Mouse (Mus musculus) monocyte, adult 5-6 weeks (primary cell): Measurements from ENCODE around the gene Chst15. TPM values are rescaled to one million over a fixed set of nuclear protein-coding genes. Genes with fewer than 3 reads are reported as not detected.
A peak's percentile ranks its signal among the peaks of the same experiment; 100 is the strongest.

ENCODE experiments used
- ATAC-seq: fragments of 153-309, 156-312 bp; replicated peaks from 2 replicates; pipeline ENCODE4 v1.8.0; 2017; ENCODE audit warnings: mild to moderate bottlenecking; ENCODE audit not compliant: low TSS enrichment, insufficient number of reproducible peaks, severe bottlenecking, poor library complexity, low FRiP score
- total RNA-seq: library from RNA; stranded (forward); fragments of 200-1000, 200-491, 200-594 nt; gene quantifications from 3 replicates; pipeline ENCODE4 v1.2.3, GENCODE M21; 2017

Chst15 gene
- total RNA-seq, result 15.5 to 25.4 TPM (median 23.5 TPM) in 3 replicates

DNA sequence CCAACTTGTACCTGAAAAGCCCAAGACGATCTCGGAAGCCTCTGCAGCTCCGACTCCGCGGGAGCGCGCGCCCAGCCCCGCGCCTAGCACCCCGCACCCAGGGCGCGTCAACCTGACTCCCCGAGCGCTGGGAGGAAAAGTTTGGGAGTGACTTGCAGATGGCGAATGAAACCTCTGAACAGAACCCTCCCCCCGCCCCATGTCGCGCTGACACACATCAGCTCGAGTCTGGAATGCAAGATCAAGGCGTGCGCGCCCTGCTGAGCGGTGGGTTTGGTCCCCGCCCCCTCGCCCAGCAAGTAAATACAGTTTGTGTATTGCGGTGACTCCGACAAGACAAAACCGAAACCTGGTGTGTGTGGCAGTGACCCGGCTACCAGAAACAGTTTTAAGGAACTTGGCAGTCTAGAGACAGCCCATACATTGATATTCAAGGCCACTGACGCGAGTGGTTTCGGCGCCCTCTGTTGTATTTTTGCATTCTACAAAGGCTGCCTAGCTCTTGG is at the start of gene Chst15:
TSS of gene Chst15 (minus strand) at position 193 of the 506 bp plus-strand sequence.
- ATAC-seq, result peak; percentile 70

DNA sequence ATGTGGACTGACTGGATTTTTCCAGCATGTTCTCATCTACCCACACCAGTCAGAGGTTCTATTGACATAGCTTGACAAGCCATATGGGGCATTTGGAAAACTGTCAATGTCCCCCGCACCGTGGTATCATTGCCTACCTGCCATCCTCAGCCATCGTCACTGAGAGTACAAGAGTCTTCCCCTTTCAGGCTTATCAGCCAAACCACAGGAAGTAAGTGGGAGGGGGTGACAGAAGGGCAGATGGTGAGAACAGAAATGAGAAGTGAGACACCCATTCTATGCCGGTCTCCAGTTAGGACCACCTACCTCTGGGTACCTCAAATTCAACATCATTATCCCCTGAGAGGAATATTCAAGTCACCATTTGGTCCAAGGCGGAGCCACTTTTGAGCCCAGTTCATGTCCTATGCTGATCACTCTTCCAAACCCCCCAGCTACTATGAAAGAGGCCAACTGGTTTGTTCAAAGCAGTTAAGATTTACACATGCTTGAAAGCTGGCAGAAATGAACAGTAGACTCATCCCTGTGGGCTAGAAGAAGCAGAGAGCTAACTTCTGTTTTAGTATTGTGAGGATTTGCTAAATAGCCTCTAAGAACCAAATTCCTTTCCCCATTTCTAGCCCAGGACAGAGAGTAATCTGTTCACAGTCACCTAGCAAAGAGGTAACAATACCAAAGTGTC is 48.8 kb upstream of the Chst15 start:
- peak; percentile 67 for ATAC-seq

DNA sequence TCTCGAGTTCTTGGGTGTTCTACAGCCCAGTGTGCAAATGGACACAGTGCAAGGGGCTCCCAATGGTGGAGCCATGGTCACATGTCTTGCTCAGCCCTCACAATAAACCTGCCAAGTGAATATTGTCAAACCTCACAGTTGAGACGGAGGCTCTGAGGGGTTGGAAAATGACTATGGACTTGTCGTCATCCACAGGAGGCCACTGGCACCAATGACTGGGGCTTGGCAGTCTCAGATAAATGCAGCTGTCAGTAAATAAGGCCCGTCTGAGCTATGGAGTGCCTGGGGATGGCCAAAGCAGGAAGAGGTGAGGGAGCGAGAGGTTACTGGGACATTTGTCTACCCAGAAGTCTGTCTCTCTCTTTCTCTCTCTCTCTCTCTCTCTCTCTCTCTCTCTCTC is 48.1 kb upstream of the Chst15 start:
- no peak for ATAC-seq

DNA sequence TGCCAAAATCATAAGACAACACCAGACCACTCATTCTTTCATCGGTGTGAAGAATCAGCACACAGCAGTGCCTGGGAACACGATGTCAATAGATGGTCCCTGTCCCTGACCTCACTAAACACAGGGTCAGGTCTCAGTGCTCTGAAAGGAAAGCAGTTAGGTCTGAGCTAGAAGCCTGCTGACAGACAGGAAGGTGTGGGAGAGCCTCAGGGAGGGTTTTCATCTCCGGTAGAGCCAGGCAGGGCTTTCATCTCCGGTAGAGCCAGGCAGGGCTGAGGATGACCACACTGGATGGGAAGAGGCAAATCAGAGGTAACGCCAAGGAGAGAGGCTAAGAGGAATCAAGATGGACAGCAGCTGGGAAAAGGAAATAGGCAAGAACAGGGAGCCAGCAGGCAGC is 47.5 kb upstream of the Chst15 start:
- no peak for ATAC-seq

DNA sequence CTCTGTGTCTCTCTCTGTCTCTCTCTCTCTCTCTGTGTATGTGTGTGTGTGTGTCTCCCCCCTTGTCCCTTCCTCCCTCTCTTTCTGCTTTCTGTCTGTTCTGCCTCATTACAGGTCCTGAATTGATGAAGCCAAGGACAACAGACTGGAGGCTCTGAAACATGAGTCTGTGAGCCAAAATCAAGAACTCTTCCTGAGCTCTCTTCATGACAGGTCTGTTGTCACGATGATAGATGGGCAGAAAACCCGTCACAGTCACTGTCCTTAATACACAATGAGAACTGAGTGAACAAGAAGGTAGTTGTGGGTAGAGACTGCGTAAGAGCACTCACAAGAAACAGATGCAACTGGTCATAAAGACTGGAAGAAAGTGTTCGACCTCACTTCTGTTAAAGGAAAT is 43.3 kb upstream of the Chst15 start:
- ATAC-seq, result no peak

DNA sequence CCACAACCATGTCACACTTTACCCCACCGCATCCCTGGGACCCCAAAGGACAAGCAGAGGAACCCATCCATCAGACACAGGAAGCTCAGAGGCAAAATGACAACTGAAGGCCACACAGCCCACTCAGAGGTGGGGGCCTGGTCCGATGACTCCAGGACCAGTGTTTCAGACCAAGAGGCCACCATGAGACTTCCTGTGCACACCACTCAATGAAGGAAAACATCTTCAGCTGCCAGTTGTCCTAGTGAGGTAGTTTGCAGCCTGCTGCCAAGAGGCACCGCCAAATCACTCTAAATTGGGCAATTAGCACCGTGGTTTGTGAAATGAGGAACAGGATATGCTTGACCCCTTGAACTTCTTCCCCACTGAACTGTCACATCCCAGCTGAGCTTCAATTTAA is 41.7 kb upstream of the Chst15 start:
- peak; percentile 93 for ATAC-seq

DNA sequence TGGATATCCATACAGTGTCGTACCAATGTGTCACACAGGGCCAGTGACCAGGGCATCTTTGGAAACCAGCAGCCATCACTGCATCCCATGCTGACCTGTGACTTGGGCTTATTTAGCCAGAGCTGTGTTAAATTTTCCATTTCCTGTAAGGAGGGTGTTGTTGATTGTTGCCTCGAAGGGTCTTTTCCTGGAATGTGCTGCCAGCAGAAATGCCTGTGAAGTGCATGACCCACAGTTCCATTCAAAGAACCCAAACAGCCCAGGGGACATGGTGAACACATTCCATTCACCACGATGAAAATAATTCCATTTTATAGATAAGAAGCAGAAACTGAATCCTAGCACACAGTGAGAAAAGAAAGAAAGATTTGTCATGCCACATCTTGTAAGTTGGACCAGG is 41.2 kb upstream of the Chst15 start:
- ATAC-seq, result no peak

DNA sequence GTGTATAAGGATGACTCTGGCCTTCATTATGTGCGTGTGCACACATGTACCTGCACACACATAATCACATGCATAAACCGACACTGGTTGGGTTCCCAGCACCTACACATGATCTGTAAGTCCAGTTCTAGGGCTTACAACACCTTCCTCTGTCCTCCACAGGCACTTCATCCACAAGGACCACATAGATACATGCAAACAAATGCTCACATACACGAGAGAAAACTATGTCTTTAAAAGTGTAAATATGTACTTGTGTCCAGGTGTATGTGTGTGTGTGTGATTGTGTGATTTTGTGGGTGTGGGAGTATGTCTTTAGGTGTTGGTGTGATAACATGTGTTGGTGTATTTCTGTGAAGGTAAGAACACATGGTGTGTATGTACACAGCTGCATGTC is 40.8 kb upstream of the Chst15 start:
- no peak for ATAC-seq

DNA sequence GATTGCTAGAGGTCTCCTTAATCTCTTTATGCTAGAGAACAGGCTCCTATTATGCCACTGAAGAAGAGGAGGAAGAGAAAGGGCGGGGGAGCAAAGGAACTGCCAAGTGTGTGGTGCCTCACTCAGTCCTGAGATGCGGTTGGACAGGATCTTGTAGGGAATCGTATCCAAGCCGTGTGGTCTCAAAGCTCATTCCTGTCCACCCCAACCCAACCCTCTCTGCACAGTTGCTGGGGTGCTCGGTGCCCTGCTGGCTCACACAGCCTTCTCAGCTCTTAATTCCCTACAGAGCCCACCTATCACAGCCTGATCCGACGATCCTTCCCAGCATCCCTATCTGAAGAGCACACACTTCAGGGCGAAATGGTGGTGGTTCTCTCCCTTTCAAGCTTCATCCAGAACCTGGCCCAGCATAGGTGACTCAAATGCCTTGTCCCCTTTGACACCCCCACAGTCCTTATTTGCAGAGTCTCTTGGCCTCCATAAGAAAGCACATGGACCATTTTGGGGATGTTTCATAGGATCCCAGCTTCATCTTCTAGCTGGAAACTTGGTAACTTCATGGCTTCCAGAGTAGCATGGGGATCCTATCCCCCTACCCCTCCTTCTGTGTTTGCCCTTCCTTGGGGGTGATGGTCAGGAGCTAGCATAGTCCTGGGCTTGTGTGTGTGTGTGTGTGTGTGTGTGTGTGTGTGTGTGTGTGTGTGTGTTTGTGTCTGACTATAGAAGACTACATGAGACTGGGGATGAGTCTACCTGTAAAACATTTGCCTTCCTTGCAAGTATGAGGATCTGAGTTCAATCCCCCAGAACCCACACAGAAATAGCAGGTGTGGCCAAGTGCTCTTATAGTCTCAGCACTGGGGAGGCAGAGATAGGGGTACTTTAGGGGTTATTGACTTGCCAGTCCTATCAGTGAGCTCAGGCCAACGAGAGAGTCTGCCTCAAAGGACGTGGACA is 40.1 kb upstream of the Chst15 start:
- no peak for ATAC-seq

DNA sequence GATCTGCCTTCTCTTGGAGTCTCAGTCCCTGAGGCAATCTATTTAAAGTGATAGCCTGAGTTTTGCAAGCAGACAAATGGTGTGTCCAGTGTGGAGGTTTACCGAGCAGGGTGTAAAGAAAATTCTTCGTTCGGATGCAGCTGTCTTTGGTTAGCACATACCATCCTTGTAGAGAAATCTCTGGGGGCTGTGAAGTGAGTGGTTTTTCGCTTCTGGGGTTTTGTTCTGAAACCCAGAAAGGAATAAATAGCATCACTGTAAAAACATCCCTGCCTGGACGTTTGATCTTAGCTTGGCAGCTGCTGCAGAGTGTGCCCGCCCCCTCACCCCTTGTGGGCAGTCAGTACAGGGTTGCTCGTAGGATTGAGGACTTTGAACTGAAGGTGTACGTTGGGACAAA is 39.2 kb upstream of the Chst15 start:
- ATAC-seq, result no peak

DNA sequence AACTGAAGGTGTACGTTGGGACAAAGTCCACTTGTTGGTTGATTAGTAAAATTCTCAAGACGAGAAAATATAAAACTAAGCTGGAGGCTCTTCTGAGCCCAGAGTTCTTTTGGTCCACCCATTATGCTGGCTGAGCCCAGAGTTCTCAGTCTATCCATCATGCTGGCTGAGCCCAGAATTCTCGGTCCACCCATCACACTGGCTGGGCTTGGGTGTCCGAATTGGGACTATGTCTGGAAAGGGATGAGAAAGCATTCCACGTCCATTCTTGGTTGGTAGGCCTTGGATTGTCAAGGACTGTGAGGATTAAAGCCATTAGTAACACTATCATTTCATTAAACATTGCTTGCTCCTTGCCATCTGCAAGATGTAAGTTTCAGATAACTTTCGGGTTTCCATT is 38.7 kb upstream of the Chst15 start:
- no peak for ATAC-seq

DNA sequence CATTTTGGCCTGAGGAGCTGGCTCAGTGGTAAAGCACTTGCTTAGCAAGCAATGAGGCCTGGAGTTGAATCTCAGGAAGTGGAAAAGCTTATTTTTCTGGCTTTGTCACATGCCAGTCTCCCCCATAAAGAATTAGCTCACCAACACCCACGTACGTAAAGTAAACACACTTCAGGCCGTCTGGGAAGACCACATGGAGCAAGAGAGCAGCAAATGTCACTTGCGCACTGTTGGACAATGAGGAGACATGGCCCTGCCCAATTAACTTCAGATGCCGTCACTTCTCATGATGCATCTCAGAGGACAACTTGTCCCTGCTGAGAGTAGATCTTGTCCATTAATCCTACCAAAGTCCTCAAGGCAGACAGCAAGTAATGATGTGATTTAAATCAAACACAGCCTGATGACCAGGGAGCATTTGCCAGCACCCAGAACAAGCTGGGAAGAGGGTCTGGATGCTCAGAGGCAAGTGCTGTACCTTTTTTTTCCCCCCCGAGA is 32.1 kb upstream of the Chst15 start:
- no peak for ATAC-seq

DNA sequence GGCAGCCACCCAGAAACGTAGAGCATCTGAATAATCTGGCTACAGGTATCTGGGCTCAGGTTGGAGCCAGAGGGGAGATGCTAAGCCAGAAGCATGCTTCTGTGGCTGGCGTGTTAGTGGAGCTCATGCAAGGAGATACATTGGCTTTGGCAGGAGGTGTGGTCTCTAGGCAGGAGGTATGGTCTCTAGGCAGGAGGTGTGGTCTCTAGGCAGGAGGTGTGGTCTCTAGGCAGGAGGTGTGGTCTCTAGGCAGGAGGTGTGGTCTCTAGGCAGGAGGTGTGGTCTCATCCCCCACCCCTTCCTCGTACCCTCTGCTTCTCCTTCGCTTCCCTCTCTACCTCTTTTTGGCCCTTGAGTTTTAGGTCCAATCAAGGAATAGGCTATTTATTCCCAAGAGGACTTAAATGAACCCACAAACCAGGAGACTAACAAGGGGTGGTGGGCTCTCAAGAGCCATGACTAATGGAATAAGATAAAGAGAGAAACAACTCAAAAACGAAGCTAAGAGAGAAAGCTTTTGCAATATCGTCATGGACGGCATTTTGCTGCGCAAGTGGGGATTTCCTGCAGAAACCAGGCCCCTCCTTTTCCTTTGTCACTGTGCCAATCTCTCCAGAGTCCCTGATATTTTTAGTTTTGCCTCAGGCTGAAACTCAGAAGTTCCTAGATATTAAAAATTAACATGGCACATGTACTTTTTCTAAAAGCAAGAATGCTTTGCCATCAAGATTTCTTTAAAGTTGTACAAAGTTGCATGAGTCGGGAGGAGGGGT is 30.4 kb upstream of the Chst15 start:
- ATAC-seq, result peak; percentile 55

DNA sequence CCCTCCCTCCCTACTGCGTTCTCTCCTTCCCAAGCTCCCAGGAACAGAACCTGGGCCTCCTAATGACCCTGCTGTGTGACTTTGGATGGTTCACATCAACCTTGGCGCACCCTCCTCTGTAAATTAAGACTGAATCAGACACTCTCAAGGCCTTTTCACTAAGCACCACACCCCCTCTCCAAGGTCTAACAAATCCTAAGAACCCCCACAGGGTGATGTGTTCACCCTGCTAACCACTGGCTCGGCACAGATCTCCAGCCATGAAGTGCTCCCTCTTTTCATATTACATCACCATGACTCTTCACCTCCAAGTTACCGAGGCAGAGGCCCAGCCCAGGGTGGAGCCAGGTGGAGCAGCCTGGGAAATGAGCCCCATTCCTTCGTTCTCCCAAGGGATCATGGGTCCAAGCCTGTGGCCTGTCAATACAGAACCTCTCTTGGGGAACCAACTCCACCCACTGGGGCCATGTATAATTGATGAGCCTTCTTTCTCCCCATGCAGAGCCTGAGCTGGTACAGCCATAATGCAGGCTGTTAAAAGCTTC is 28.6 kb upstream of the Chst15 start:
- no peak for ATAC-seq

DNA sequence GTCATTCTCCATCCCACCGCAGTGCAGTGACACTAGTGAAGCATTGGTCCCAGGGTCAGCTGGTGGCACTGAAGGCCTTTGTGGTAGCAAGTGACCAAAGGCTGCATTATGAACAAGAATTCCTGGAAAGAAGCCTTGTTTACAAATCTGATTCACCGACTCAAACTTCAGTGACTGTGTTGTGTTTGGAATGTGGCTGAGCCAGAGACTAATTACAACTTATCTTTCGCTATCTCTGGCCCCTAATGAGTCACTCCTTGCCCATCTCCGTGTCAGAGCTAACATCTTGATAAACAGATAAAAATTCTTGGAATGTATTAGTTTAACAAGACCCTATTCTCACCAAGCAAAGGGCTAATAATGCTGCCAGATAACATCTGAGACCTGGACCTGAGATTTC is 27.6 kb upstream of the Chst15 start:
- ATAC-seq, result no peak

DNA sequence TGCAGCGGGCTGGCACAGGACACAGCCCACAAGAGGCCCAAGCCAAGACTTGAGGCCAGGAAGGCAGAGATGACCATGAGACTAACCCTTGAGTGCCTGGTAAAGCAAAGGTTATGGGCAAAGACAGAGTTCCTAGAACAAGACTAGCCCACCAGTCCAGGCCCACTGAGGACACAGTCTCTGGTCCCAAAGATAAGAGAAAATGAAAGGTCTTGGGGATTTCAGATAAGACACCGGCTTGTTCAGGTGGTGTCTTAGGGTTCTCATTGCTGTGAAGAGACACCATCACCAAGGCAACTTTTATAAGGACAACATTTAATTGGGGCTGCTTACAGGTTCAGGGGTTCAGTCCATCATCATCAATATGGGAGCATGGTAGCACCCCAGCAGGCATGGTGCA is 26.9 kb upstream of the Chst15 start:
- ATAC-seq, result no peak

DNA sequence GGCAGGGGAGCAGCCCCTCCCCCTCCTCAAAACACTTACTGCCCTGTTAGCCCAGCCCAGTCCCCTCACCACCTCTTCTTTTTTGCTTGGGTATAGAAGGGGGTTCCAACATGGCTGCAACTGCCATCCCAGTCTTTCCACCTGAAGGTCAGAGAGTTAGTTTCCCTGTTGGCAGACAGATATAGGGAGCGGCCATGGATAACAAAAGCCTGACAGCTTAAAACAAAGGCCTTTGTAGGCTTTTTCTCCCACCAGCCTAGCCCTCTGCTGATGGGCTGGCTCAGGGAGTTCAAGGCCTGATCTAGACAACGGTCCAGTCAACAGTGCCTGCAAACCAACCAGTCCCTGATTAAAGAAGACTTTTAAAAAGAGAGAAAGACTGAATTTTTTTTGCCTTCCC is 26.1 kb upstream of the Chst15 start:
- ATAC-seq, result no peak

DNA sequence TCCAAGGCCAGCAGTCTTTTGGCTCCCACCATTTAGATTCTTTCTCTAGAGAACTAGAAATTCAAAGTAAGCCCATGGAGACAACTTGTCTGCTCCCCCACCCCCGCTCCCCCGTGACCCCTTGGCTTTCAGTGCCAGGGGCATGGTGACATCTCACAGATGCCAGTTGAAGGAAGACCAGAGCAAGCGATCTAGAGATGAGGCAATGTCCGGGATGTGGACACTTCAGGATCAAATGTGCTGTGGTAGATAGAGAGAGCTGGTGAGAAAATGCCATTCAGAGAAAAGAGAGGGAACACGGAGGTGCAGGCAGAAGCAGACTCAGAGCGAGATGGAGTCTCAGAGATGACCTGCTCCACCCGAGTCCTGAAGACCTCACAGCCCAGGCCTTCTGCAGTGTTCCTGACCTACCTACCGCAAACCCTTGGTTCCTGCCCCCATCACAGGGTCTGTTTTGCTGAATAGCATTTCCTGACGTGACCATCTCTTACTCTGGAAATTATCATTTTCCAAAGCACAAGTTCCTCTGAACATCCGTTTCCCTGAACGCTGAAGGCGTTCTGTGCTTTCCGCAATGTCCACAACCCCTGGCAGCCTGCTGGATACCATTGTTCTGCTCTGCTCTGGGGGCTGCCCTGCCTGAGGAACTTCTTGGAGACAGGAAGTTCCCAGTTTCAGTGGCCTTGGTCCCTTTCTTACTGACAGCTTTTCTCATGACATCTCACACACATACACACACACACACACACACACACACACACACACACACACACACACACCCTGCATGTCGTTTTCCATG is 22.2 kb upstream of the Chst15 start:
- no peak for ATAC-seq
